13 mouse cellular contexts compared by ENCODE assay signal in genomic region chr6:41554295-41555169, GRCm38 (mm10). TPM values are rescaled to one million over a fixed set of nuclear protein-coding genes. Genes with fewer than 3 reads are reported as not detected.
DNase-seq lines count a peak whose midpoint lies in the region; ATAC-seq lines count a peak whose summit lies in the region.
"Had no signal": no experiment of that assay in that cellular context is flagged by ENCODE, and none has a peak within 500 bp of the region (broad histone marks: within the 10 kb centered on the region; RNA-seq: fewer than 3 reads in every experiment).

No protein-coding gene starts in this region.

- DNase-seq in 416B (ENCODE audit: low read depth) = peak; percentile 60
- DNase-seq in B cell, adult 2 months = peak; percentile 47 to 57
- DNase-seq in spleen, postnatal 36 days (ENCODE audit: low spot score in 2 of 2) = peak; percentile 79 to 84
- no peak for DNase-seq in kidney, postnatal 10 days
- no peak for DNase-seq in ovary, postnatal 36 days (ENCODE audit: low spot score)
- DNase-seq: cerebellum, adult 9-10 months; kidney, adult 8-10 months had no signal

- WGBS in midbrain, embryonic 13.5 days = 87% methylated on average over 7 of the region's 7 CpGs

- no peak overlapping the region for H3K9ac ChIP-seq in midbrain, embryonic 13.5 days (replicated peaks)
- H3K9ac ChIP-seq: limb, embryonic 12.5 days had no signal

- no peaks in the 10 kb centered on the region for H3K27me3 ChIP-seq in midbrain, embryonic 13.5 days
- H3K27me3 ChIP-seq: limb, embryonic 12.5 days had no signal

- no peak overlapping the region for H3K4me3 ChIP-seq in midbrain, embryonic 13.5 days (replicated peaks)
- H3K4me3 ChIP-seq: limb, embryonic 12.5 days had no signal

- no peaks in the 10 kb centered on the region for H3K36me3 ChIP-seq in midbrain, embryonic 13.5 days
- H3K36me3 ChIP-seq: limb, embryonic 12.5 days had no signal

- H3K4me1 ChIP-seq in midbrain, embryonic 13.5 days (replicated peaks) = no peaks in the 10 kb centered on the region; the same call in 1 of the 2 replicates
- H3K4me1 ChIP-seq: limb, embryonic 12.5 days had no signal

- ATAC-seq in inflammation-experienced regulatory T-cells, adult 6 months = peak; percentile 75
- ATAC-seq in midbrain, embryonic 13.5 days = no peak

- no peak overlapping the region for H3K4me2 ChIP-seq in midbrain, embryonic 13.5 days (replicated peaks)
- H3K4me2 ChIP-seq: limb, embryonic 12.5 days had no signal

- no peak overlapping the region for H3K27ac ChIP-seq in midbrain, embryonic 13.5 days
- H3K27ac ChIP-seq: limb, embryonic 12.5 days had no signal

- H3K9me3 ChIP-seq in midbrain, embryonic 13.5 days = no peaks in the 10 kb centered on the region
- H3K9me3 ChIP-seq: limb, embryonic 12.5 days had no signal

RNA-seq across cellular contexts. Expression of gene Prss2, which starts 32.9 kb away (rescaled TPM):
- 1 to 10 TPM in 2 of 3 experiments, under 1 TPM in 1; 0.45 to 4.0 (median 2.7) TPM for polyA plus RNA-seq in inflammation-experienced regulatory T-cells, adult 6 months (2017; shearing (Covaris generic))
- polyA plus RNA-seq in midbrain, embryonic 13.5 days (2015; fragmentation: Nextera tagmentation; extraction: Ambion mirVana) = not detected in 2 replicates
- polyA plus RNA-seq: embryonic facial prominence, embryonic 14.5 days; heart, embryonic 14.5 days; limb, embryonic 12.5 days; stomach, embryonic 14.5 days had no signal

RNA-seq across cellular contexts. Expression of gene Ephb6, which starts 50.8 kb away (rescaled TPM):
- polyA plus RNA-seq in inflammation-experienced regulatory T-cells, adult 6 months (2017; shearing (Covaris generic)) = 10 to 100 TPM in 2 of 3 experiments, 1 to 10 TPM in 1; 9.4 to 20.7 (median 16.5) TPM
- polyA plus RNA-seq in midbrain, embryonic 13.5 days (2015; fragmentation: Nextera tagmentation; extraction: Ambion mirVana) = 26.6 and 31.2 TPM in 2 replicates

Comparison
In these comparisons a context has a peak if more than half of its experiments do, and no peak if none do; other contexts are left out.
1. DNase-seq: peak in 416B (single experiment), B cell, adult 2 months (2 of 2) and spleen, postnatal 36 days (2 of 2); none in kidney, postnatal 10 days (single experiment) and ovary, postnatal 36 days (single experiment).